8 mouse cellular contexts compared by ENCODE assay signal in the genomic region with DNA sequence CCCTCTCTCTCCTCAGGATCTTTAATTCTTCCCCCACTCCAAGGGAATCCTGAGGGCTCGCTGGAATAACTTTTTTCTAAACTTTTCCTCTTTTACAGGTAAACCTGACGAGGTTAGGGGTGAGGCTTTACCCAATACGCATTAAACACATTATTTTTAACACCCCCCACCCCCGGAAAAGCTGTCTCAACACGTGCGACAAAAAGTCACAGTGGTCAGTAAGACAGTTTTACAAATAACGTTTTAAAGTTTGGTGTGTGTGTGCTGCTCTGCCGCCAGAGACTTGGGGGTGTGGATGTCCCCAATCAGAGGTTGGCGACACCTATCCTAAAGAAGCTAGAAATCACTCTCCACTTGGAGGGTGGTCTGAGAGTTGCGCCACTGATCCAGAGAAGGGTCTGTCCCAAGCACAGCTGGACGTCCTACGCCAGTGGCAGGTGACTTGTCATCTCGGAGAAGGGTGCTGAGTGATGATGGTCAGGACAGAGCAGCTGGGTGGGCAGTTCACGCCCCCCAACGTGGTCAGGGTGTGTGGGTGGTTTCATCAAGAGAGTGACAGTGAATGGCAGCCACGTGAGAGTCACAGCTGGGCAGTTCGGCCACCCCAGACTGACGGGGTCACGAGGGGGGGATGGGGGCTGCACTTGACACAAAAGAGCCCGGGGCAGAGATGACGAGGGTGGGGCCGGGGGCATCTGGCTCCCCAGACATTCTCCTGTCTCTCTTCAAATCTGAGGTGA. TPM values are rescaled to one million over a fixed set of nuclear protein-coding genes. Genes with fewer than 3 reads are reported as not detected.
DNase-seq lines count a peak whose midpoint lies in the region; ATAC-seq lines count a peak whose summit lies in the region.

No protein-coding gene starts in this region.

- peak overlapping the region; percentile 79 to 97 for H3K27ac ChIP-seq in heart, embryonic 14.5 days (replicated peaks in 1 of 2; ENCODE audit: control insufficient read depth in 1 of 2, insufficient read depth in 1 of 2, low read depth in 2 of 2, low read length in 2 of 2)
- H3K27ac ChIP-seq in limb, embryonic 11.5 days (replicated peaks; ENCODE audit: low read depth, low read length) = peak overlapping the region; percentile 99
- H3K27ac ChIP-seq in midbrain, embryonic 14.5 days (replicated peaks; ENCODE audit: low read depth, low read length) = peak overlapping the region; percentile 100

- peaks cover 39 to 60% of the 10 kb centered on the region in 2 experiments for H3K4me1 ChIP-seq in heart, embryonic 14.5 days (ENCODE audit: control insufficient read depth in 2 of 2, insufficient read depth in 2 of 2, low read length in 2 of 2)
- peaks cover 30% of the 10 kb centered on the region for H3K4me1 ChIP-seq in limb, embryonic 11.5 days (ENCODE audit: control insufficient read depth, insufficient read depth, low read length)
- peaks cover 50% of the 10 kb centered on the region for H3K4me1 ChIP-seq in midbrain, embryonic 14.5 days (ENCODE audit: control insufficient read depth, insufficient read depth, low read length)

- WGBS in heart, embryonic 14.5 days = 1% methylated on average over 22 of the region's 22 CpGs
- WGBS in limb, embryonic 11.5 days = under 1% methylated on average over 22 of the region's 22 CpGs
- WGBS in midbrain, embryonic 14.5 days = under 1% methylated on average over 22 of the region's 22 CpGs

- peak overlapping the region; percentile 93 for H3K4me2 ChIP-seq in heart, embryonic 14.5 days (ENCODE audit: low read length)
- peak overlapping the region; percentile 94 for H3K4me2 ChIP-seq in limb, embryonic 11.5 days (ENCODE audit: low read depth, severe bottlenecking)
- H3K4me2 ChIP-seq in midbrain, embryonic 14.5 days (ENCODE audit: low read length) = peak overlapping the region; percentile 96

- peak; percentile 54 for DNase-seq in CD4-positive, CD25-positive, alpha-beta regulatory T cell, adult 2 months (ENCODE audit: low read depth, low spot score)
- DNase-seq in thymus, postnatal 14 days = peak; percentile 20
- no peak for DNase-seq in thymus, postnatal 36 days
- peak; percentile 67 for DNase-seq in limb, embryonic 11.5 days (ENCODE audit: low spot score)
- peak; percentile 51 for DNase-seq in midbrain, embryonic 14.5 days

- no peak for ATAC-seq in CD4-positive, CD25-positive, alpha-beta regulatory T cell, adult 4 months
- peak; percentile 7; the same call in 1 of the 2 replicates for ATAC-seq in heart, embryonic 14.5 days (ENCODE audit: insufficient number of reproducible peaks, insufficient read depth, low FRiP score, low read depth)
- peak; percentile 19; the same call in 1 of the 2 replicates for ATAC-seq in limb, embryonic 11.5 days (ENCODE audit: insufficient number of reproducible peaks, low FRiP score, low TSS enrichment, low read depth)
- peak; percentile 5; the same call in 1 of the 2 replicates for ATAC-seq in midbrain, embryonic 14.5 days (ENCODE audit: low FRiP score, low TSS enrichment)
- no peak for ATAC-seq in megakaryocyte progenitor cell, adult 5-6 weeks (replicated peaks; ENCODE audit: poor library complexity)

- H3K9me3 ChIP-seq in heart, embryonic 14.5 days (ENCODE audit: control insufficient read depth, low read length) = no peaks in the 10 kb centered on the region
- no peaks in the 10 kb centered on the region for H3K9me3 ChIP-seq in limb, embryonic 11.5 days (ENCODE audit: control insufficient read depth, low read length)
- H3K9me3 ChIP-seq in midbrain, embryonic 14.5 days (ENCODE audit: control insufficient read depth, low read length) = no peaks in the 10 kb centered on the region

- peak overlapping the region; percentile 99 for H3K9ac ChIP-seq in heart, embryonic 14.5 days (ENCODE audit: low read length)
- peak overlapping the region; percentile 99 for H3K9ac ChIP-seq in limb, embryonic 11.5 days (ENCODE audit: low read length)
- peak overlapping the region; percentile 100 for H3K9ac ChIP-seq in midbrain, embryonic 14.5 days (replicated peaks; ENCODE audit: low read length)

- H3K27me3 ChIP-seq in heart, embryonic 14.5 days (ENCODE audit: control insufficient read depth, insufficient read depth, low read length) = no peaks in the 10 kb centered on the region
- H3K27me3 ChIP-seq in limb, embryonic 11.5 days (ENCODE audit: control insufficient read depth, insufficient read depth, low read length) = no peaks in the 10 kb centered on the region
- H3K27me3 ChIP-seq in midbrain, embryonic 14.5 days (ENCODE audit: control insufficient read depth, insufficient read depth, low read length) = no peaks in the 10 kb centered on the region

- H3K4me3 ChIP-seq in heart, embryonic 14.5 days (ENCODE audit: control insufficient read depth in 1 of 2, insufficient read depth in 1 of 2, low read depth in 1 of 2, low read length in 2 of 2) = peak overlapping the region; percentile 89 to 97
- peak overlapping the region; percentile 87 for H3K4me3 ChIP-seq in limb, embryonic 11.5 days (ENCODE audit: low read depth, low read length)
- H3K4me3 ChIP-seq in midbrain, embryonic 14.5 days (replicated peaks; ENCODE audit: low read depth, low read length) = peak overlapping the region; percentile 99

- H3K36me3 ChIP-seq in heart, embryonic 14.5 days (ENCODE audit: control insufficient read depth, insufficient read depth, low read length) = peaks cover 13% of the 10 kb centered on the region
- H3K36me3 ChIP-seq in limb, embryonic 11.5 days (ENCODE audit: control insufficient read depth, insufficient read depth, low read length) = peaks cover 7% of the 10 kb centered on the region; the same call in 1 of the 2 replicates
- peaks cover 16% of the 10 kb centered on the region for H3K36me3 ChIP-seq in midbrain, embryonic 14.5 days (ENCODE audit: control insufficient read depth, insufficient read depth, low read length)

RNA-seq across cellular contexts. Expression of gene Chd3, which starts 1.4 kb away (rescaled TPM):
- polyA plus RNA-seq in CD4-positive, CD25-positive, alpha-beta regulatory T cell, adult 4 months (2017; shearing (Covaris generic)) = 10 to 100 TPM; 71.8 to 80.8 TPM
- 16.5 TPM in 2 replicates for polyA plus RNA-seq in heart, embryonic 14.5 days (2014; fragmentation: Nextera tagmentation; extraction: Ambion mirVana)
- polyA plus RNA-seq in limb, embryonic 11.5 days (2014; fragmentation: Nextera tagmentation; extraction: Ambion mirVana) = 58.6 and 68.0 TPM in 2 replicates
- 77.5 and 80.8 TPM in 2 replicates for polyA plus RNA-seq in midbrain, embryonic 14.5 days (2014; fragmentation: Nextera tagmentation; extraction: Ambion mirVana)
- 17.0 and 22.4 TPM in 2 replicates for total RNA-seq in megakaryocyte progenitor cell, adult 5-6 weeks (2015)
- 19.9 and 38.2 TPM in 2 replicates for total RNA-seq in megakaryocyte progenitor cell, adult 5-6 weeks (2017)

RNA-seq across cellular contexts. Expression of gene Naa38, which starts 27.5 kb away (rescaled TPM):
- polyA plus RNA-seq in CD4-positive, CD25-positive, alpha-beta regulatory T cell, adult 4 months (2017; shearing (Covaris generic)) = 100 to 1,000 TPM in 1 of 2 experiments, 10 to 100 TPM in 1; 87.8 to 116 TPM
- polyA plus RNA-seq in heart, embryonic 14.5 days (2014; fragmentation: Nextera tagmentation; extraction: Ambion mirVana) = 158 and 174 TPM in 2 replicates
- 129 and 141 TPM in 2 replicates for polyA plus RNA-seq in limb, embryonic 11.5 days (2014; fragmentation: Nextera tagmentation; extraction: Ambion mirVana)
- 97.6 and 123 TPM in 2 replicates for polyA plus RNA-seq in midbrain, embryonic 14.5 days (2014; fragmentation: Nextera tagmentation; extraction: Ambion mirVana)
- total RNA-seq in megakaryocyte progenitor cell, adult 5-6 weeks (2015) = 114 and 125 TPM in 2 replicates
- total RNA-seq in megakaryocyte progenitor cell, adult 5-6 weeks (2017) = 146 and 205 TPM in 2 replicates

RNA-seq across cellular contexts. Expression of gene Rnf227, which starts 27.5 kb away (rescaled TPM):
- polyA plus RNA-seq in CD4-positive, CD25-positive, alpha-beta regulatory T cell, adult 4 months (2017; shearing (Covaris generic)) = 1 to 10 TPM; 3.3 to 4.0 TPM
- 6.6 and 7.3 TPM in 2 replicates for polyA plus RNA-seq in heart, embryonic 14.5 days (2014; fragmentation: Nextera tagmentation; extraction: Ambion mirVana)
- 25.0 and 28.5 TPM in 2 replicates for polyA plus RNA-seq in limb, embryonic 11.5 days (2014; fragmentation: Nextera tagmentation; extraction: Ambion mirVana)
- 222 and 270 TPM in 2 replicates for polyA plus RNA-seq in midbrain, embryonic 14.5 days (2014; fragmentation: Nextera tagmentation; extraction: Ambion mirVana)
- total RNA-seq in megakaryocyte progenitor cell, adult 5-6 weeks (2015) = 4.3 and 6.2 TPM in 2 replicates
- 5.1 and 7.1 TPM in 2 replicates for total RNA-seq in megakaryocyte progenitor cell, adult 5-6 weeks (2017)

RNA-seq across cellular contexts. Expression of gene Cyb5d1, which starts 27.6 kb away (rescaled TPM):
- 10 to 100 TPM; 17.0 to 28.2 TPM for polyA plus RNA-seq in CD4-positive, CD25-positive, alpha-beta regulatory T cell, adult 4 months (2017; shearing (Covaris generic))
- polyA plus RNA-seq in heart, embryonic 14.5 days (2014; fragmentation: Nextera tagmentation; extraction: Ambion mirVana) = 19.9 and 22.1 TPM in 2 replicates
- polyA plus RNA-seq in limb, embryonic 11.5 days (2014; fragmentation: Nextera tagmentation; extraction: Ambion mirVana) = 29.2 and 37.0 TPM in 2 replicates
- polyA plus RNA-seq in midbrain, embryonic 14.5 days (2014; fragmentation: Nextera tagmentation; extraction: Ambion mirVana) = 17.0 and 24.8 TPM in 2 replicates
- 15.4 and 16.6 TPM in 2 replicates for total RNA-seq in megakaryocyte progenitor cell, adult 5-6 weeks (2015)
- 34.2 and 50.3 TPM in 2 replicates for total RNA-seq in megakaryocyte progenitor cell, adult 5-6 weeks (2017)

RNA-seq across cellular contexts. Expression of gene Tmem88, which starts 30.2 kb away (rescaled TPM):
- polyA plus RNA-seq in CD4-positive, CD25-positive, alpha-beta regulatory T cell, adult 4 months (2017; shearing (Covaris generic)) = 1 to 10 TPM; 1.1 to 1.2 TPM
- polyA plus RNA-seq in heart, embryonic 14.5 days (2014; fragmentation: Nextera tagmentation; extraction: Ambion mirVana) = 43.1 and 46.7 TPM in 2 replicates
- polyA plus RNA-seq in limb, embryonic 11.5 days (2014; fragmentation: Nextera tagmentation; extraction: Ambion mirVana) = 22.7 and 23.6 TPM in 2 replicates
- polyA plus RNA-seq in midbrain, embryonic 14.5 days (2014; fragmentation: Nextera tagmentation; extraction: Ambion mirVana) = 2.6 and 4.9 TPM in 2 replicates
- 0.07 and 0.42 TPM in 2 replicates for total RNA-seq in megakaryocyte progenitor cell, adult 5-6 weeks (2015)
- 0.12 TPM in 1 of 2 replicates, not detected in the other for total RNA-seq in megakaryocyte progenitor cell, adult 5-6 weeks (2017)

Comparison
In these comparisons a context has a peak if more than half of its experiments do, and no peak if none do; other contexts are left out.
1. DNase-seq: peak in CD4-positive, CD25-positive, alpha-beta regulatory T cell, adult 2 months (single experiment), thymus, postnatal 14 days (single experiment), limb, embryonic 11.5 days (single experiment) and midbrain, embryonic 14.5 days (single experiment); none in thymus, postnatal 36 days (0 of 2).
2. ATAC-seq: peak in heart, embryonic 14.5 days (single experiment), limb, embryonic 11.5 days (single experiment) and midbrain, embryonic 14.5 days (single experiment); none in CD4-positive, CD25-positive, alpha-beta regulatory T cell, adult 4 months (single experiment) and megakaryocyte progenitor cell, adult 5-6 weeks (single experiment).
3. Peak in every context shown above with its lines, with median percentiles within 50 percentile points of each other: H3K27ac ChIP-seq, H3K4me2 ChIP-seq, H3K4me3 ChIP-seq and H3K9ac ChIP-seq.